Mouse (Mus musculus) CH12.LX (cell line): ENCODE measurements around the gene Gm14190.
"Not testable (repeated sequence)": the region's sequence is repeated elsewhere in the genome, so short reads cannot be mapped to it uniquely, and the experiment has no call there.

Source experiments
- CTCF ChIP-seq, 2 experiments: IDR thresholded peaks in 1 of 2; conservative IDR thresholded peaks in 1 of 2; 2 replicates each; pipeline ENCODE4 v1.5.1; 2011 to 2012; ENCODE audit warnings: low read depth in 2 of 2, low read length in 2 of 2, improper control_type of control experiment in 1 of 2, inconsistent platforms in 1 of 2, mild to moderate bottlenecking in 1 of 2, moderate library complexity in 1 of 2
- POLR2A ChIP-seq: IDR thresholded peaks from 2 replicates; pipeline ENCODE4 v1.6.1; 2011; ENCODE audit warnings: low read depth, mild to moderate bottlenecking, improper control_type of control experiment, low read length

GRCm38 (mm10) chr11:99643635-99644139, 46.9 kb downstream of the Gm14190 start, which contains the start of gene Krtap4-7:
- TF ChIP-seq POLR2A; CTCF (conservative IDR thresholded peaks at IDR 0.05 in 1 of 2, IDR thresholded peaks at IDR 0.05 in 1 of 2; ENCODE audit: low read depth in 2 of 2, low read length in 2 of 2): not testable (repeated sequence)
